Mouse (Mus musculus) lung, adult 2 months (tissue): ENCODE results near the gene Zkscan16. TPM values are rescaled to one million over a fixed set of nuclear protein-coding genes. Genes with fewer than 3 reads are reported as not detected.

ENCODE experiments used
- DNase-seq: peaks from one replicate; pipeline ENCODE4 v3.0.0; 2022
- H3K4me1 ChIP-seq: fragments of 200-500 bp; 2 replicates; pipeline ENCODE4 v1.6.1; 2011; ENCODE audit warnings: low read length; ENCODE audit not compliant: control insufficient read depth, insufficient read depth
- H3K4me3 ChIP-seq: fragments of 200-500 bp; replicated peaks from 2 replicates; pipeline ENCODE3; 2011; ENCODE audit warnings: low read depth, mild to moderate bottlenecking, control low read depth, low read length; ENCODE audit errors: extremely low read depth
- CTCF ChIP-seq: fragments of 200-500 bp; IDR thresholded peaks from 2 replicates; pipeline ENCODE4 v1.5.1; 2011; ENCODE audit warnings: mild to moderate bottlenecking, low read length, control low read depth; ENCODE audit not compliant: insufficient read depth
- POLR2A ChIP-seq: fragments of 200-500 bp; IDR thresholded peaks from 2 replicates; pipeline ENCODE4 v1.6.1; 2011; ENCODE audit warnings: low read depth, mild to moderate bottlenecking, control low read depth, low read length, borderline replicate concordance; ENCODE audit errors: extremely low read depth
- WGBS: fragments of 180-500 bp; shearing (Covaris S2); methylation state at CpG from one replicate; pipeline ENCODE4 v1.1.7; 2018; 5-methylcytosine and 5-hydroxymethylcytosine counted together
- polyA plus RNA-seq: library from polyadenylated mRNA; depleted of rRNA; stranded (reverse); fragments of >200 nt; gene quantifications from 2 replicates; pipeline ENCODE4 v1.2.3, GENCODE M21; 2012

The Zkscan16 gene
- polyA plus RNA-seq, 1 experiment, result not detected

- TF ChIP-seq CTCF (no peak), POLR2A (no peak)
- peak; percentile 45 for DNase-seq
Measured at GRCm38 (mm10) chr4:58934746-58935476, 8.5 kb upstream of the Zkscan16 start.

GRCm38 (mm10) chr4:58935846-58936245, 7.6 kb upstream of the Zkscan16 start:
- no peak overlapping the region for H3K4me3 ChIP-seq
- 48% methylated on average over 3 of the region's 3 CpGs for WGBS
- DNase-seq, result no peak
- 0 out of 2 replicates have a peak, but pooled peaks cover 3% of the 10 kb centered on the region for H3K4me1 ChIP-seq
- TF ChIP-seq CTCF (no peak), POLR2A (no peak)

More at GRCm38 (mm10) chr4:58934746-58935476, 8.5 kb upstream of the Zkscan16 start:
- Histone ChIP-seq H3K4me3 (no peak overlapping the region), H3K4me1 (0 out of 2 replicates have a peak, but pooled peaks cover 3% of the 10 kb centered on the region)
- 23% methylated on average over 15 of the region's 15 CpGs for WGBS

- Histone ChIP-seq H3K4me3 (no peak overlapping the region), H3K4me1 (peaks cover 9% of the 10 kb centered on the region; the same call in 1 of the 2 replicates)
- no peak for TF ChIP-seq POLR2A
- no peak for TF ChIP-seq CTCF
- no peak for DNase-seq
Measured at GRCm38 (mm10) chr4:58941638-58942037, 1.8 kb upstream of the Zkscan16 start.

GRCm38 (mm10) chr4:58942942-58943341, 486 bp upstream of the Zkscan16 start:
- WGBS, result 80% methylated on average over 4 of the region's 4 CpGs
- DNase-seq, result no peak
- peaks cover 9% of the 10 kb centered on the region; the same call in 1 of the 2 replicates for H3K4me1 ChIP-seq
- TF ChIP-seq POLR2A (no peak), CTCF (no peak)
- no peak overlapping the region for H3K4me3 ChIP-seq

GRCm38 (mm10) chr4:58944206-58944553, 752 bp downstream of the Zkscan16 start:
- H3K4me3 ChIP-seq, result peak overlapping the region; percentile 21
- WGBS, result 17% methylated on average over 6 of the region's 6 CpGs
- TF ChIP-seq POLR2A (no peak), CTCF (no peak)

GRCm38 (mm10) chr4:58944695-58945094, 1.3 kb downstream of the Zkscan16 start:
- Histone ChIP-seq H3K4me3 (no peak overlapping the region), H3K4me1 (peaks cover 9% of the 10 kb centered on the region; the same call in 1 of the 2 replicates)
- no peak for DNase-seq
- WGBS, result 65% methylated on average over 5 of the region's 5 CpGs
- TF ChIP-seq POLR2A (no peak), CTCF (no peak)

More at GRCm38 (mm10) chr4:58944206-58944553, 752 bp downstream of the Zkscan16 start:
- peaks cover 9% of the 10 kb centered on the region; the same call in 1 of the 2 replicates for H3K4me1 ChIP-seq
- no peak for DNase-seq

GRCm38 (mm10) chr4:58948391-58948790, 5.0 kb downstream of the Zkscan16 start:
- TF ChIP-seq CTCF (no peak), POLR2A (no peak)
- no peak overlapping the region for H3K4me3 ChIP-seq
- 72% methylated on average over 4 of the region's 4 CpGs for WGBS
- H3K4me1 ChIP-seq, result peaks cover 5% of the 10 kb centered on the region; the same call in 1 of the 2 replicates
- no peak for DNase-seq

- Histone ChIP-seq H3K4me1 (no peaks in the 10 kb centered on the region), H3K4me3 (no peak overlapping the region)
- TF ChIP-seq POLR2A, result no peak
- no peak for TF ChIP-seq CTCF
- WGBS, result 92% methylated on average over 11 of the region's 11 CpGs
- no peak for DNase-seq
Measured at GRCm38 (mm10) chr4:58952630-58953029, 9.2 kb downstream of the Zkscan16 start.

GRCm38 (mm10) chr4:58961719-58962118, 18.3 kb downstream of the Zkscan16 start:
- Histone ChIP-seq H3K4me3 (no peak overlapping the region), H3K4me1 (no peaks in the 10 kb centered on the region)
- 85% methylated on average over 15 of the region's 15 CpGs for WGBS
- TF ChIP-seq CTCF (no peak), POLR2A (no peak)
- DNase-seq, result no peak

GRCm38 (mm10) chr4:58963271-58963670, 19.8 kb downstream of the Zkscan16 start:
- WGBS, result 93% methylated on average over 4 of the region's 4 CpGs
- H3K4me1 ChIP-seq, result no peaks in the 10 kb centered on the region
- TF ChIP-seq POLR2A (no peak), CTCF (no peak)
- H3K4me3 ChIP-seq, result no peak overlapping the region
- DNase-seq, result no peak
